Mouse (Mus musculus): ENCODE measurements around the gene Emsy.

Gene Emsy

GRCm38 (mm10) chr7:98575651-98576239, 80.8 kb downstream of the Emsy start:
- DNase-seq (ENCODE audit: low read depth): peak; percentile 15

- no peak for DNase-seq (ENCODE audit: low read depth)
Observed at GRCm38 (mm10) chr7:98574771-98575191, 81.8 kb downstream of the Emsy start.

- DNase-seq (ENCODE audit: low read depth): no peak
Observed at GRCm38 (mm10) chr7:98574271-98574670, 82.3 kb downstream of the Emsy start.

GRCm38 (mm10) chr7:98573231-98573781, 83.3 kb downstream of the Emsy start:
- DNase-seq (ENCODE audit: low read depth): no peak

GRCm38 (mm10) chr7:98572223-98572868, 84.2 kb downstream of the Emsy start:
- no peak for DNase-seq (ENCODE audit: low read depth)

- DNase-seq (ENCODE audit: low read depth): no peak
Observed at GRCm38 (mm10) chr7:98570824-98571505, 85.6 kb downstream of the Emsy start.

- no peak for DNase-seq (ENCODE audit: low read depth)
Observed at GRCm38 (mm10) chr7:98567056-98567455, 89.5 kb downstream of the Emsy start.

GRCm38 (mm10) chr7:98564607-98565364, 91.8 kb downstream of the Emsy start:
- DNase-seq (ENCODE audit: low read depth): peak; percentile 90

- DNase-seq (ENCODE audit: low read depth): no peak
Observed at GRCm38 (mm10) chr7:98563991-98564390, 92.6 kb downstream of the Emsy start.

- no peak for DNase-seq (ENCODE audit: low read depth)
Observed at GRCm38 (mm10) chr7:98562966-98563365, 93.6 kb downstream of the Emsy start.

GRCm38 (mm10) chr7:98562186-98562585, 94.4 kb downstream of the Emsy start:
- no peak for DNase-seq (ENCODE audit: low read depth)

- no peak for DNase-seq (ENCODE audit: low read depth)
Observed at GRCm38 (mm10) chr7:98561556-98562164, 94.9 kb downstream of the Emsy start.

GRCm38 (mm10) chr7:98558128-98558921, 98.3 kb downstream of the Emsy start:
- no peak for DNase-seq (ENCODE audit: low read depth)

GRCm38 (mm10) chr7:98556767-98557394, 99.7 kb downstream of the Emsy start:
- no peak for DNase-seq (ENCODE audit: low read depth)

GRCm38 (mm10) chr7:98551041-98551440, 105.5 kb downstream of the Emsy start:
- no peak for DNase-seq (ENCODE audit: low read depth)

GRCm38 (mm10) chr7:98550596-98550995, 106.0 kb downstream of the Emsy start:
- no peak for DNase-seq (ENCODE audit: low read depth)

- no peak for DNase-seq (ENCODE audit: low read depth)
Observed at GRCm38 (mm10) chr7:98548839-98549238, 107.7 kb downstream of the Emsy start.

GRCm38 (mm10) chr7:98544556-98544955, 112.0 kb downstream of the Emsy start:
- peak; percentile 81 for DNase-seq (ENCODE audit: low read depth)

- DNase-seq (ENCODE audit: low read depth): no peak
Observed at GRCm38 (mm10) chr7:98543853-98544370, 112.7 kb downstream of the Emsy start.

- DNase-seq (ENCODE audit: low read depth): no peak
Observed at GRCm38 (mm10) chr7:98542731-98543142, 113.8 kb downstream of the Emsy start.
